Mouse (Mus musculus) ES-Bruce4 (cell line): ENCODE results near the gene Arhgap33.

Experiments
- CTCF ChIP-seq: IDR thresholded peaks from one replicate; pipeline ENCODE4 v1.8.1; 2011; ENCODE audit warnings: low read depth, low read length
- POLR2A ChIP-seq: IDR thresholded peaks from one replicate; pipeline ENCODE4 v1.8.1; 2011; ENCODE audit warnings: low read length; ENCODE audit not compliant: insufficient read depth

DNA sequence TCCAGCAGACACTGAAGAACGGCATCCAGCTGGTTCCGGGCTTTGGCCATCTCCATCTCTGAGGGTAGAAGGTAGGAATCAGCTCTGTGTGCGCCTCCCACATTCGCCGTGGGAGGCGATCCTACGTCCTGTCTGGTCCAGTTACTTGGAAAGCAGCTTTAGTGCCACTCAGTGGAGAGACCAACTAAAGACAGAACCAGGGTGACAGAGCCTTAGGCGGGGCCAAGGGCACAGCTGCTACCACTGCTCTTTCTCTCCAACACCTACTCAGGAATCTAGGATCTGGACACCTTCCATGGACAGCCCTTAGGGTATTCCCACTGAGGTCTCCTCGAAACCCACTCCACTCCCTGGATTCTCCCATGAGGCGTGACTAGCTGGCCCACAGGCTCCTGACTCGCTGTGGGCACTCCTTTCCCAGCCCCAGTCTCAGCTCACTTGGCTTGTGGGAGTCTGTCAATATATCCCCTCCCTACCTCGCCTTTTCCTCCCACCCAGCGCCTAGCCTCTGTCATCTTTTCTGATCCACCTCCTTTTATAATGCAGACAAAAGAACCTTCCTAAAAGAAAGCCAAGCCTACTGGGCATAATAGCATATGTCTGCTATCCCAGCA lies 23.1 kb upstream of the Arhgap33 start:
- TF ChIP-seq POLR2A (no peak), CTCF (no peak)
